Mouse (Mus musculus) C2C12 (cell line): ENCODE data around the gene Rem2.

Source experiments
- CEBPB ChIP-seq: IDR thresholded peaks from one replicate; pipeline ENCODE4 v1.6.1; 2011; ENCODE audit warnings: low read depth, mild to moderate bottlenecking, control low read depth, moderate library complexity
- CTCF ChIP-seq: IDR thresholded peaks from one replicate; pipeline ENCODE4 v1.5.1; 2011; ENCODE audit not compliant: control insufficient read depth, insufficient read depth, insufficient read length
- MAX ChIP-seq: IDR thresholded peaks from one replicate; pipeline ENCODE4 v1.6.1; 2011; ENCODE audit warnings: mild to moderate bottlenecking, control low read depth
- USF1 ChIP-seq: IDR thresholded peaks from one replicate; pipeline ENCODE4 v1.6.1; 2011; ENCODE audit warnings: low read depth, mild to moderate bottlenecking, control low read depth, moderate library complexity

- TF ChIP-seq CTCF (no peak), CEBPB (no peak), USF1 (no peak), MAX (no peak)
These were observed 36.7 kb upstream of the Rem2 start for GRCm38 (mm10) chr14:54439155-54439554.
